Mouse (Mus musculus): ENCODE results near the gene Msh3. TPM values are rescaled to one million over a fixed set of nuclear protein-coding genes. Genes with fewer than 3 reads are reported as not detected.

The Msh3 gene
- polyA plus RNA-seq, 1 experiment from 2014 or later, result 20.9 TPM

DNA sequence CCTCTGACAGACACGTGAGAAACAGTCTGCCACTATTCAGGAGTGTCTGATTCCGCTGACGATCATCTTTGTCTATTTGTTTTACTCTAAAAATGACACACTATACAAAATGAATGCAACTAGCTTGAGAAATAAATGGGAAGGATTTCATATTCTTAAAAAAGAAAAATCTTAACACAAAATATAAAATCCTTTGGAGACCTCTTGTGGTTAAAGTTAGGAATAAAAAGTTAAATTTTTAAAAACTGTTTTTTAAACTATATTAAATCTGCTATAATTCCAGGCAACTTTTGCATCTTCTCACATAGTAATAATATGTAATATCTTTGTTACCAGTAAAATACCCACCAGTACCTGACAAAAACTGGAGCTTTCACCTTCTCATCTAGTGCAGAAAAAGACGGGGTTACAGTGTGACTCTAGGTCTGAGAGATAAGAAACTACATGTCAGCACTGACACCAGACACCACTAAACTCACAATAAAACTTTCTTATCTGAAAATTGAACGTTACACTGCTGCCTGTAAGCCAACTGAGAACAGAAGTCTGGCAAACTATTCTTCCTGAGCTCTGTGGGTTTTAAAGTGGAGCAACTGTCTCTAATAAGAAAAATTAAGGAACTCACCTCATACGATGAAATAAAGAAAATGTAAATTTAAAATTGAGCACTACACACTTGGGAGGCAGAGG, 16.9 kb downstream of the Msh3 start:
- Histone ChIP-seq H3K4me3 (ENCODE audit: low read length) (no peak overlapping the region), H3K9me3 (ENCODE audit: control insufficient read depth, low read length) (no peaks in the 10 kb centered on the region), H3K9ac (ENCODE audit: low read depth, low read length) (no peak overlapping the region), H3K27me3 (replicated peaks; ENCODE audit: control insufficient read depth, insufficient read depth, low read length) (no peaks in the 10 kb centered on the region), H3K4me1 (ENCODE audit: control insufficient read depth, insufficient read depth, low read depth, low read length) (no peaks in the 10 kb centered on the region), H3K4me2 (ENCODE audit: low read length) (no peak overlapping the region), H3K36me3 (ENCODE audit: control insufficient read depth, insufficient read depth, low read length) (no peaks in the 10 kb centered on the region), H3K27ac (ENCODE audit: low read depth, low read length) (no peak overlapping the region)
- 83% methylated on average over 6 of the region's 6 CpGs for WGBS
- no peak for ATAC-seq

DNA sequence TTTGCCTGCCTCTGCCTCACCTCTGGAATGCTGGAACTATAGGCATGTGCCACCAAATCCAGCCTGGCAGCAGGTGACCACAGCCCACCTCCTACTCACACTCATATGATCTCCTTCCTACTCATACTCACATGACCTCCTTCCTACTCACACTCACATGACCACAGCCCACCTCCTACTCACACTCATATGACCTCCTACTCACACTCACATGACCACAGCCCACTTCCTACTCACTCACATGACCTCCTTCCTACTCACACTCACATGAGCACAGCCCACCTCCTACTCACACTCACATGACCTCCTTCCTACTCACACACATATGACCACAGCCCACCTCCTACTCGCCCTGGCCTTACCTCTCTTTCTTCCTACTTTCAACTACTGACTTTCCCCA, 17.9 kb downstream of the Msh3 start:
- no peaks in the 10 kb centered on the region for H3K9me3 ChIP-seq (ENCODE audit: control insufficient read depth, low read length)
- 90% methylated on average over 1 of the region's 1 CpGs for WGBS
- H3K4me2 ChIP-seq (ENCODE audit: low read length), result no peak overlapping the region
- no peak for ATAC-seq
- H3K27ac ChIP-seq (ENCODE audit: low read depth, low read length), result no peak overlapping the region
- H3K9ac ChIP-seq (ENCODE audit: low read depth, low read length), result no peak overlapping the region
- no peaks in the 10 kb centered on the region for H3K4me1 ChIP-seq (ENCODE audit: control insufficient read depth, insufficient read depth, low read depth, low read length)
- no peaks in the 10 kb centered on the region for H3K36me3 ChIP-seq (ENCODE audit: control insufficient read depth, insufficient read depth, low read length)
- H3K4me3 ChIP-seq (ENCODE audit: low read length), result no peak overlapping the region
- H3K27me3 ChIP-seq (replicated peaks; ENCODE audit: control insufficient read depth, insufficient read depth, low read length), result no peaks in the 10 kb centered on the region

DNA sequence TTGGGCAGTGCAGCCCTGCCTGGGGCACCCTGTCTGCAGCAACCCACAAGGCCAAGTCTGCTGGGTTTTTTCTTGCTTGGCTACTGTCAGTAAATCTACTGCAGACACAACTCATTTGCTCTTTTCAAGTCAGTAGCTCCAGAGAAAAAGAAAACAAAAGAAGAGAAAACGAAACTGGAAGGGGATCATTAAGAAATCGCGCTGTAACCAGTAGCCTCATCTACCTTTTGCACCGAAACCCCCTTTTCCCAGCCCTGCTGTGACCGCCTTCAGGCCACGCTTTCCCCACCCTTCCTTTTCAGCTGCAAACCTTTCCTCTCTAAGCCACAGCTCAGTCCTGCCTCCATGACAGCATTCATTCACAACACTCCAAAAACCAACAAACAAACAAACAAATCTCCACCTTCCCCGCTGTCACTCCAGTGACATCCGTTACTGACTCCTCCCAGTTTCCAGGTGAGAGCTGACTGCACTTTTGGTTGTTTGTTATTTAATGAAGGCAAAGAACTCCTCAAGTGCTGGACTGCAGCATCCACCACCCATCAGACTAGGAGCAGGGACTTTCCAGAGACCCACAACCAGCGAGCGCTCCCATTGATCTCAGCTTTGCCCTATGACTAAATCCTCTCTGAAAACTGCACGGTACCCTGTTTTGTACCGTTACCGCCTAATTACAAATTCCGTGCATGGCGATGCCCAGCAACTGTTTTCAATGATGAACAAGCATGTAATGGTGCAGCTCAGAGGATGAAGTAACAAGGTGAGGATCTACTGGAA, 22.5 kb downstream of the Msh3 start:
- 85% methylated on average over 15 of the region's 15 CpGs for WGBS
- Histone ChIP-seq H3K4me2 (ENCODE audit: low read length) (no peak overlapping the region), H3K9ac (ENCODE audit: low read depth, low read length) (no peak overlapping the region), H3K4me3 (ENCODE audit: low read length) (no peak overlapping the region), H3K27ac (ENCODE audit: low read depth, low read length) (no peak overlapping the region), H3K4me1 (ENCODE audit: control insufficient read depth, insufficient read depth, low read depth, low read length) (no peaks in the 10 kb centered on the region), H3K36me3 (ENCODE audit: control insufficient read depth, insufficient read depth, low read length) (no peaks in the 10 kb centered on the region), H3K27me3 (replicated peaks; ENCODE audit: control insufficient read depth, insufficient read depth, low read length) (no peaks in the 10 kb centered on the region), H3K9me3 (ENCODE audit: control insufficient read depth, low read length) (no peaks in the 10 kb centered on the region)
- ATAC-seq, result no peak

DNA sequence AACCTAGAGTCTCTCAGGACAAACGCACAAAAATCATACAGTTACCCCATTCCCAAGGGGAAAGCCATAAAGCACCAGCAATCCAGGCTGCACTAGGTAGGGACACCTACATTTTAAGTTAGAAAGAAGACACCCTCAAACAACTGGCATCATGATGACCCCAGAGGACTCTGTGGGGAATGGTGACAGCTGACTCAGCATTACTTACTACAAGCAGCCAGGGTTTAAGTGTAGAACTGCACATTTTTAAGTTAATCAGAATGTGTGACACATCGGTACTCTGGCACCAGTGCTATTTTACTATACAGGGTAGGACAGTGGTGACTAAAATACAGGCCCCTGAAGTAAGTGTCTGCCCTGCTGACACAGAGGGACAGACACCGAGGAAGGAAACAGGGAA, 24.2 kb downstream of the Msh3 start:
- no peaks in the 10 kb centered on the region for H3K9me3 ChIP-seq (ENCODE audit: control insufficient read depth, low read length)
- H3K36me3 ChIP-seq (ENCODE audit: control insufficient read depth, insufficient read depth, low read length), result no peaks in the 10 kb centered on the region
- no peaks in the 10 kb centered on the region for H3K4me1 ChIP-seq (ENCODE audit: control insufficient read depth, insufficient read depth, low read depth, low read length)
- no peak overlapping the region for H3K4me3 ChIP-seq (ENCODE audit: low read length)
- H3K9ac ChIP-seq (ENCODE audit: low read depth, low read length), result no peak overlapping the region
- no peak overlapping the region for H3K27ac ChIP-seq (ENCODE audit: low read depth, low read length)
- WGBS, result 96% methylated on average over 3 of the region's 3 CpGs
- ATAC-seq, result no peak
- H3K4me2 ChIP-seq (ENCODE audit: low read length), result no peak overlapping the region
- no peaks in the 10 kb centered on the region for H3K27me3 ChIP-seq (replicated peaks; ENCODE audit: control insufficient read depth, insufficient read depth, low read length)

DNA sequence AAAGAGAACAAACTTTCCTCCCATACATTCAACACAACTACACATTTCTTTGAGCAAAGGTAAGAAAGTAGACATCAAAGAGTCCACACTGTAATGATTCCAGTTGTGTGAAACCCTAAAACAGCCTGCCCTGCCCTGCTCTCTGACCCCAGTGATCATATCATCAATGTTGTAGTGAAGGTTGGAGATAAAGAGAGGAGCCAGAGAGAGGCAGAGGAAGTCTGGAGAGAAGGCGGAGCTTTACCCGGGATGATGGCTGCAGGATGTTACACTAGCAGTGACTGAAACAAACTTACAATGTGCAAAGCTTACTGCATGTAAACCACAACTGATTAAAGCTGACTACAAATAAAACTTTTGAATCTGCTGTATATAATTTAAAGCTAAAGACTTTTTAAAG, 26.8 kb downstream of the Msh3 start:
- Histone ChIP-seq H3K4me3 (ENCODE audit: low read length) (no peak overlapping the region), H3K27me3 (replicated peaks; ENCODE audit: control insufficient read depth, insufficient read depth, low read length) (no peaks in the 10 kb centered on the region), H3K27ac (ENCODE audit: low read depth, low read length) (no peak overlapping the region), H3K9me3 (ENCODE audit: control insufficient read depth, low read length) (no peaks in the 10 kb centered on the region), H3K4me2 (ENCODE audit: low read length) (no peak overlapping the region), H3K9ac (ENCODE audit: low read depth, low read length) (no peak overlapping the region), H3K36me3 (ENCODE audit: control insufficient read depth, insufficient read depth, low read length) (no peaks in the 10 kb centered on the region), H3K4me1 (ENCODE audit: control insufficient read depth, insufficient read depth, low read depth, low read length) (no peaks in the 10 kb centered on the region)
- no peak for ATAC-seq
- 91% methylated on average over 2 of the region's 2 CpGs for WGBS

DNA sequence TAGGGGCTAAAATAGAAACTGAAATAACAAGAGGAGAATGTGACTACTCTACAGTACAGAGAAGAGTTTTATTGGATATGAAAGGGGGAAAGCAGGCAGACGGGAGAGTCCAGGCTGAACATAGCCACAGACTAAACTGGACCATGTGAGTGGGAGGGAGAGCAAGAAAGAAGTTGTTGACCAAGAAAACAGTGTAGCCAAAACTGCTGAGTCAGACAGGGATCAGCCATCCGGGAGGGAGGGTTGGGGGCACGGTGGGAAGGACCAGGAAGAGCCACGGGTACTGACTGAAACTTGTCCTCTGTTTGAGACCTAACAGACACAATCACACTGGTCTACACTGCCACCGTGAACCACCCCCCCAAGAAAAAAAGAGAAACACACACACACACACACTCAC, 28.8 kb downstream of the Msh3 start:
- H3K4me2 ChIP-seq (ENCODE audit: low read length), result no peak overlapping the region
- no peak overlapping the region for H3K4me3 ChIP-seq (ENCODE audit: low read length)
- H3K9me3 ChIP-seq (ENCODE audit: control insufficient read depth, low read length), result no peaks in the 10 kb centered on the region
- no peak overlapping the region for H3K27ac ChIP-seq (ENCODE audit: low read depth, low read length)
- no peak overlapping the region for H3K9ac ChIP-seq (ENCODE audit: low read depth, low read length)
- H3K4me1 ChIP-seq (ENCODE audit: control insufficient read depth, insufficient read depth, low read depth, low read length), result no peaks in the 10 kb centered on the region
- 79% methylated on average over 5 of the region's 5 CpGs for WGBS
- ATAC-seq, result no peak
- H3K36me3 ChIP-seq (ENCODE audit: control insufficient read depth, insufficient read depth, low read length), result 0 out of 2 replicates have a peak, but pooled peaks cover 2% of the 10 kb centered on the region
- no peaks in the 10 kb centered on the region for H3K27me3 ChIP-seq (replicated peaks; ENCODE audit: control insufficient read depth, insufficient read depth, low read length)

DNA sequence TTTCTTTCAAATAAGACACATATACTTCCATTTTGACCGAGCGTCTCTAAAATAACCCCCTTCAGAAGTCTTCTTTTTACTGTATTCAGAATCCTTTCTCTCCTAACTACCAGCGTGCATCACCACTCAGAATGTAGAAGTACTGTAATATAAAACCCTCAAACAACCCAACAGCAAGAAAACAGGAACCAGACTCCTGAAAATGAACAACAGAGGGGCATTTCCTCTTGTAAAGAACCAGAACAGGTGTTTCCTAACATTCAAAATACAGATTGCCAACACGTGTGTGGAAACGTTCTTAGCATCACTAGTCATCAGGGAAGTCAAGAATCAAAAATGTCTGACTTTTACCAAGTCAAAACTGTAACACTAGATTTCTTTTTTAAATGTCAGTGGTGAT, 34.0 kb downstream of the Msh3 start:
- H3K36me3 ChIP-seq (ENCODE audit: control insufficient read depth, insufficient read depth, low read length), result 0 out of 2 replicates have a peak, but pooled peaks cover 2% of the 10 kb centered on the region
- no peak overlapping the region for H3K4me2 ChIP-seq (ENCODE audit: low read length)
- H3K4me1 ChIP-seq (ENCODE audit: control insufficient read depth, insufficient read depth, low read depth, low read length), result no peaks in the 10 kb centered on the region
- H3K9ac ChIP-seq (ENCODE audit: low read depth, low read length), result no peak overlapping the region
- H3K27me3 ChIP-seq (replicated peaks; ENCODE audit: control insufficient read depth, insufficient read depth, low read length), result no peaks in the 10 kb centered on the region
- no peak overlapping the region for H3K27ac ChIP-seq (ENCODE audit: low read depth, low read length)
- WGBS, result 91% methylated on average over 5 of the region's 5 CpGs
- H3K4me3 ChIP-seq (ENCODE audit: low read length), result no peak overlapping the region
- ATAC-seq, result no peak
- no peaks in the 10 kb centered on the region for H3K9me3 ChIP-seq (ENCODE audit: control insufficient read depth, low read length)

DNA sequence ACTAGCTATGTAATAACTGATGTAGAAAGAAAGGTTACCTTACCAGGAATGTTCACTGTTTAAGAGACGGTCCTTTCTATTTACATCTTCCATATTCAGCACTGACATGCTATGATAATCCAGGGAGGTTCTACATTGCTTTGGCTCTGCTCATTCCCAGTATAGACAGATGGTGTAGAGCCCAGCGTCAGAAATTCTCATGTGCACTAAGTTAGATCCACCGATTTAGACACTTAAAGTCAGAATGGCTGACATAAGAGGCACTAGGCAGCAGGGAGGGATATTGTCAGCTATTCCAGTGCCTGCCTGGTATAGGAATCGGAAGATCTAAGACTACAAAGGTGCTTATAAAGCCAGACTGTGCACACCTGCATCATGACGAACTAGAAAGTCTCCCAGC, 40.2 kb downstream of the Msh3 start:
- H3K4me1 ChIP-seq (ENCODE audit: control insufficient read depth, insufficient read depth, low read depth, low read length), result no peaks in the 10 kb centered on the region
- H3K27me3 ChIP-seq (replicated peaks; ENCODE audit: control insufficient read depth, insufficient read depth, low read length), result no peaks in the 10 kb centered on the region
- WGBS, result 94% methylated on average over 5 of the region's 5 CpGs
- H3K4me2 ChIP-seq (ENCODE audit: low read length), result no peak overlapping the region
- no peaks in the 10 kb centered on the region for H3K9me3 ChIP-seq (ENCODE audit: control insufficient read depth, low read length)
- H3K9ac ChIP-seq (ENCODE audit: low read depth, low read length), result no peak overlapping the region
- no peaks in the 10 kb centered on the region; the same call in 1 of the 2 replicates for H3K36me3 ChIP-seq (ENCODE audit: control insufficient read depth, insufficient read depth, low read length)
- no peak for ATAC-seq
- no peak overlapping the region for H3K4me3 ChIP-seq (ENCODE audit: low read length)
- no peak overlapping the region for H3K27ac ChIP-seq (ENCODE audit: low read depth, low read length)

DNA sequence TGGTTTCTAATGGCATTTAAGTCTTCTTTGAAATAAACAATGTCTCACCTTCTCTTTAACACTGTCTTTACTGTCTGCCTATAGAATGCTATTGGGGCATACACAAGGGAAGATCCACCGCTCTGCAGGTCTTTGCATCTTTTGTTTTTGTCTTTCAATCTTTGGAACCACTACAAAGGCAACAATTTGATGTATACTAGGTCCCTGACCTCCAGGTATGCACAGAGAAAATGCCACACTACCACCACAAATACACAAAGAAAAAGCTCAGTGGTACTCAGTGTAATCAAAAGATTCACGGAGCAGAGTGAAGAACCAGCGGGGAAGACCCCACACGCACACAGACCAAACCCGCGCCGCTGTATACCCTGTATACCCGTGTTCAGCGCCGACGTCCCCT, 49.1 kb downstream of the Msh3 start, which contains the start of gene Gm20379:
TSS of gene Gm20379 (plus strand) at position 301 of the 400 bp plus-strand sequence.
- 98% methylated on average over 11 of the region's 11 CpGs for WGBS

More for the DNA sequence above, 49.1 kb downstream of the Msh3 start, which contains the start of gene Gm20379:
- no peak within 1 kb of the TSS for H3K4me3 ChIP-seq (ENCODE audit: low read length)
- no peaks in the 10 kb centered on the region for H3K9me3 ChIP-seq (ENCODE audit: control insufficient read depth, low read length)
- H3K27me3 ChIP-seq (replicated peaks; ENCODE audit: control insufficient read depth, insufficient read depth, low read length), result no peaks in the 10 kb centered on the region
- H3K36me3 ChIP-seq (ENCODE audit: control insufficient read depth, insufficient read depth, low read length), result no peaks in the 10 kb centered on the region
- H3K4me2 ChIP-seq (ENCODE audit: low read length), result no peak within 1 kb of the TSS
- H3K4me1 ChIP-seq (ENCODE audit: control insufficient read depth, insufficient read depth, low read depth, low read length), result no peaks in the 10 kb centered on the region
- ATAC-seq, result no peak
- no peak within 1 kb of the TSS for H3K27ac ChIP-seq (ENCODE audit: low read depth, low read length)
- H3K9ac ChIP-seq (ENCODE audit: low read depth, low read length), result no peak within 1 kb of the TSS
